Mouse (Mus musculus) bone marrow, adult 2 months (tissue): ENCODE data around the gene Rffl.

ENCODE experiments used
- CTCF ChIP-seq: fragments of 200-500 bp; IDR thresholded peaks from 2 replicates; pipeline ENCODE4 v1.5.1; 2011; ENCODE audit warnings: low read length, control low read depth; ENCODE audit not compliant: control insufficient read depth, insufficient read depth
- POLR2A ChIP-seq: fragments of 200-500 bp; IDR thresholded peaks from 2 replicates; pipeline ENCODE4 v1.6.1; 2011; ENCODE audit warnings: low read depth, mild to moderate bottlenecking, control low read depth, low read length, borderline replicate concordance; ENCODE audit not compliant: control insufficient read depth

- TF ChIP-seq CTCF (no peak), POLR2A (no peak)
These were observed 90.9 kb downstream of the Rffl start for GRCm38 (mm10) chr11:82780134-82780533.
